Mouse (Mus musculus) ES-E14 (cell line): ENCODE results near the gene Tacc2. TPM values are rescaled to one million over a fixed set of nuclear protein-coding genes. Genes with fewer than 3 reads are reported as not detected.
"Not testable (repeated sequence)": the region's sequence is repeated elsewhere in the genome, so short reads cannot be mapped to it uniquely, and the experiment has no call there.

Experiments
- DNase-seq: peaks from one replicate; pipeline ENCODE4 v3.0.0-alpha.2; 2013; ENCODE audit warnings: low read depth, low spot score
- H3K27ac ChIP-seq: 2 replicates; pipeline ENCODE4 v1.5.1; 2012; ENCODE audit warnings: low read depth, mild to moderate bottlenecking, low read length, moderate library complexity, mixed read lengths; ENCODE audit not compliant: poor library complexity, insufficient read depth, severe bottlenecking
- H3K36me3 ChIP-seq: 2 replicates; pipeline ENCODE4 v1.6.1; 2012; ENCODE audit warnings: mild to moderate bottlenecking, low read length, moderate library complexity, mixed read lengths; ENCODE audit not compliant: control insufficient read depth, poor library complexity, insufficient read depth, severe bottlenecking
- H3K4me1 ChIP-seq, 2 experiments: fragments of 150-350 bp in 1 of 2; sonication (generic) in 1 of 2; 2 replicates each; pipeline ENCODE4 v1.6.1; 2012; ENCODE audit warnings: low read length in 2 of 2, mild to moderate bottlenecking in 1 of 2, mixed read lengths in 1 of 2; ENCODE audit not compliant: control insufficient read depth in 2 of 2, insufficient read depth in 2 of 2, poor library complexity in 1 of 2
- H3K4me3 ChIP-seq, 2 experiments: fragments of 150-350 bp in 1 of 2; sonication (generic) in 1 of 2; 2 replicates each; pipeline ENCODE4 v1.5.1; 2012; ENCODE audit warnings: low read length in 2 of 2, low read depth in 1 of 2, mild to moderate bottlenecking in 1 of 2, mixed read lengths in 1 of 2; ENCODE audit not compliant: insufficient read depth in 1 of 2, poor library complexity in 1 of 2, severe bottlenecking in 1 of 2
- H3K9ac ChIP-seq: 2 replicates; pipeline ENCODE4 v1.6.1; 2012; ENCODE audit warnings: low read depth, mild to moderate bottlenecking, low read length, mixed read lengths; ENCODE audit not compliant: poor library complexity, insufficient read depth, severe bottlenecking
- H3K9me3 ChIP-seq: fragments of 150-350 bp; sonication (generic); 2 replicates; pipeline ENCODE4 v1.6.1; 2012; ENCODE audit warnings: low read depth, mild to moderate bottlenecking, low read length; ENCODE audit not compliant: control insufficient read depth, insufficient read depth
- CHD2 ChIP-seq: IDR thresholded peaks from 2 replicates; pipeline ENCODE4 v1.6.1; 2014; ENCODE audit warnings: mild to moderate bottlenecking, low read depth, low read length, inconsistent platforms
- HCFC1 ChIP-seq: IDR thresholded peaks from 2 replicates; pipeline ENCODE4 v1.6.1; 2012; ENCODE audit warnings: low read length, inconsistent platforms, borderline replicate concordance; ENCODE audit not compliant: insufficient read depth
- MAFK ChIP-seq: IDR thresholded peaks from 2 replicates; pipeline ENCODE4 v1.6.1; 2014; ENCODE audit warnings: mild to moderate bottlenecking, low read depth, low read length, inconsistent platforms; ENCODE audit not compliant: insufficient read depth
- ZC3H11A ChIP-seq: IDR thresholded peaks from 2 replicates; pipeline ENCODE4 v1.6.1; 2012; ENCODE audit warnings: low read depth, mild to moderate bottlenecking, inconsistent platforms, low read length, borderline replicate concordance
- ZNF384 ChIP-seq: IDR thresholded peaks from 2 replicates; pipeline ENCODE4 v1.6.1; 2012; ENCODE audit warnings: low read depth, low read length, inconsistent platforms
- in situ Hi-C, 2 experiments: fragments of 600-800 bp; cut with MboI; formaldehyde crosslinking; loops; one replicate each; pipeline ENCODE4 v1.15.1; 2025; ENCODE audit warnings: low sequenced_read_pairs in 2 of 2, inconsistent platforms in 1 of 2; ENCODE audit not compliant: unreplicated experiment in 2 of 2
- total RNA-seq: library from RNA; depleted of rRNA; stranded (reverse); fragments of 300-350 nt; gene quantifications from 2 replicates; pipeline ENCODE4 v1.2.3, GENCODE M21; 2012; rRNA removed

Tacc2 gene
- 23.2 and 29.1 TPM in 2 replicates for total RNA-seq

GRCm38 (mm10) chr7:130577388-130578003 lies at the start of gene Tacc2:
Gene Tacc2 (plus strand): TSS chr7:130577438.
- Histone ChIP-seq H3K36me3 (no peaks in the 10 kb centered on the region), H3K4me3 (no peak within 1 kb of the TSS), H3K27ac (no peak within 1 kb of the TSS), H3K9ac (no peak within 1 kb of the TSS), H3K4me1 (peaks cover 7 to 8% of the 10 kb centered on the region in 2 experiments; a peak in 2 of 4 replicates), H3K9me3 (no peaks in the 10 kb centered on the region)
- no peak for DNase-seq
- in situ Hi-C loops = no loop called here
- no peak for TF ChIP-seq CHD2
- no peak for TF ChIP-seq HCFC1
- no peak for TF ChIP-seq ZNF384
- TF ChIP-seq ZC3H11A = no peak
- TF ChIP-seq MAFK = peak; percentile 64; the same call in 1 of the 2 replicates

- H3K4me1 ChIP-seq, H3K9ac ChIP-seq, in situ Hi-C loops, DNase-seq, H3K9me3 ChIP-seq, H3K4me3 ChIP-seq: not testable (repeated sequence)
- Histone ChIP-seq H3K27ac (peak overlapping the region; percentile 86), H3K36me3 (peaks cover 17% of the 10 kb centered on the region)
Measured at GRCm38 (mm10) chr7:130531138-130531537, 46.1 kb upstream of the Tacc2 start.

- Histone ChIP-seq H3K27ac (peak overlapping the region; percentile 40), H3K9ac (peak overlapping the region; percentile 28; the same call in 1 of the 2 replicates), H3K4me3 (peak overlapping the region in 1 of 2 experiments; percentile 11; a peak in 2 of 4 replicates), H3K36me3 (peaks cover 25% of the 10 kb centered on the region), H3K4me1 (peaks cover 0 to 3% of the 10 kb centered on the region in 2 experiments; a peak in 1 of 4 replicates), H3K9me3 (no peaks in the 10 kb centered on the region)
- DNase-seq = peak; percentile 77
- in situ Hi-C loops = no loop called here
- TF ChIP-seq HCFC1 (no peak), ZNF384 (no peak)
Measured at GRCm38 (mm10) chr7:130533316-130534260, 43.6 kb upstream of the Tacc2 start.

GRCm38 (mm10) chr7:130535174-130535573 lies 42.1 kb upstream of the Tacc2 start:
- TF ChIP-seq CHD2 = no peak
- TF ChIP-seq ZC3H11A = no peak
- TF ChIP-seq ZNF384 = no peak
- no peak for TF ChIP-seq MAFK
- TF ChIP-seq HCFC1 = no peak
- H3K4me1 ChIP-seq = peaks cover 0 to 3% of the 10 kb centered on the region in 2 experiments; a peak in 1 of 4 replicates
- in situ Hi-C loops = no loop called here
- DNase-seq = no peak
- peaks cover 33% of the 10 kb centered on the region for H3K36me3 ChIP-seq
- no peak overlapping the region for H3K9ac ChIP-seq
- H3K4me3 ChIP-seq = no peak overlapping the region
- H3K9me3 ChIP-seq = no peaks in the 10 kb centered on the region
- H3K27ac ChIP-seq = no peak overlapping the region
